Mouse (Mus musculus) spleen, adult 2 months (tissue): ENCODE measurements around the gene Alkal2. TPM values are rescaled to one million over a fixed set of nuclear protein-coding genes. Genes with fewer than 3 reads are reported as not detected.
A peak's percentile ranks its signal among the peaks of the same experiment; 100 is the strongest.

Experiments
- DNase-seq, 2 experiments: peaks; one replicate each; pipeline versions ENCODE4 v3.0.0 to v3.0.0-alpha.2; 2012 to 2021; ENCODE audit warnings: low spot score in 2 of 2, low read depth in 1 of 2
- H3K27ac ChIP-seq: fragments of 200-500 bp; 2 replicates; pipeline ENCODE4 v1.5.1; 2012; ENCODE audit warnings: low read length, inconsistent platforms; ENCODE audit not compliant: insufficient read depth
- H3K27me3 ChIP-seq: fragments of 200-500 bp; 2 replicates; pipeline ENCODE4 v1.6.1; 2012; ENCODE audit warnings: mild to moderate bottlenecking, moderate library complexity, low read length, inconsistent platforms; ENCODE audit not compliant: control insufficient read depth, insufficient read depth
- H3K36me3 ChIP-seq: fragments of 200-500 bp; 2 replicates; pipeline ENCODE4 v1.6.1; 2012; ENCODE audit warnings: mild to moderate bottlenecking, low read length, inconsistent platforms; ENCODE audit not compliant: control insufficient read depth, insufficient read depth
- H3K4me1 ChIP-seq: fragments of 200-500 bp; 2 replicates; pipeline ENCODE4 v1.6.1; 2011; ENCODE audit warnings: inconsistent platforms; ENCODE audit not compliant: control insufficient read depth, insufficient read depth, insufficient read length
- H3K4me3 ChIP-seq: fragments of 200-500 bp; 2 replicates; pipeline ENCODE4 v1.5.1; 2011; ENCODE audit warnings: mild to moderate bottlenecking, inconsistent platforms; ENCODE audit not compliant: insufficient read depth, insufficient read length; ENCODE audit errors: extremely low read depth
- CTCF ChIP-seq: fragments of 200-500 bp; IDR thresholded peaks from 2 replicates; pipeline ENCODE4 v1.5.1; 2011; ENCODE audit warnings: mild to moderate bottlenecking, inconsistent platforms; ENCODE audit not compliant: insufficient read depth, insufficient read length, insufficient replicate concordance; ENCODE audit errors: extremely low read depth
- POLR2A ChIP-seq: fragments of 200-500 bp; IDR thresholded peaks from 2 replicates; pipeline ENCODE4 v1.6.1; 2011; ENCODE audit warnings: low read depth, low read length, inconsistent platforms
- WGBS: fragments of 180-500 bp; shearing (Covaris S2); methylation state at CpG from one replicate; pipeline ENCODE4 v1.1.7; 2018; 5-methylcytosine and 5-hydroxymethylcytosine counted together
- polyA plus RNA-seq: library from polyadenylated mRNA; depleted of rRNA; stranded (reverse); fragments of >200 nt; gene quantifications from 2 replicates; pipeline ENCODE4 v1.2.3, GENCODE M21; 2012; rRNA removed

Alkal2 gene
- polyA plus RNA-seq, 1 experiment: not detected

- peak overlapping the region; percentile 88 for H3K4me3 ChIP-seq
- H3K27ac ChIP-seq: no peak overlapping the region
- H3K4me1 ChIP-seq: peaks cover 7% of the 10 kb centered on the region; the same call in 1 of the 2 replicates
- WGBS: under 1% methylated on average over 19 of the region's 19 CpGs
- H3K27me3 ChIP-seq: no peaks in the 10 kb centered on the region
- DNase-seq: peak in 1 of 2 experiments; percentile 29
- TF ChIP-seq CTCF: no peak
- no peak for TF ChIP-seq POLR2A
- no peaks in the 10 kb centered on the region for H3K36me3 ChIP-seq
These were observed 27.9 kb downstream of the Alkal2 start for GRCm38 (mm10) chr12:30912048-30912381.

GRCm38 (mm10) chr12:30912840-30913239 lies 28.7 kb downstream of the Alkal2 start:
- Histone ChIP-seq H3K27ac (no peak overlapping the region), H3K4me3 (no peak overlapping the region), H3K4me1 (peaks cover 7% of the 10 kb centered on the region; the same call in 1 of the 2 replicates), H3K36me3 (no peaks in the 10 kb centered on the region), H3K27me3 (no peaks in the 10 kb centered on the region)
- 85% methylated on average over 3 of the region's 3 CpGs for WGBS
- TF ChIP-seq POLR2A (no peak), CTCF (no peak)
- no peak for DNase-seq

GRCm38 (mm10) chr12:30922401-30922800 lies 38.3 kb downstream of the Alkal2 start:
- no peak for DNase-seq
- 79% methylated on average over 3 of the region's 3 CpGs for WGBS
- TF ChIP-seq POLR2A (no peak), CTCF (no peak)
- Histone ChIP-seq H3K4me1 (no peaks in the 10 kb centered on the region), H3K27ac (no peak overlapping the region), H3K27me3 (no peaks in the 10 kb centered on the region), H3K4me3 (no peak overlapping the region), H3K36me3 (no peaks in the 10 kb centered on the region)

GRCm38 (mm10) chr12:30928182-30928581 lies 44.1 kb downstream of the Alkal2 start:
- Histone ChIP-seq H3K27me3 (no peaks in the 10 kb centered on the region), H3K4me1 (no peaks in the 10 kb centered on the region), H3K27ac (no peak overlapping the region), H3K36me3 (no peaks in the 10 kb centered on the region), H3K4me3 (no peak overlapping the region)
- no peak for TF ChIP-seq POLR2A
- no peak for TF ChIP-seq CTCF
- 91% methylated on average over 6 of the region's 6 CpGs for WGBS
- no peak for DNase-seq

GRCm38 (mm10) chr12:30933299-30933698 lies 49.2 kb downstream of the Alkal2 start:
- Histone ChIP-seq H3K4me1 (no peaks in the 10 kb centered on the region), H3K4me3 (no peak overlapping the region), H3K36me3 (no peaks in the 10 kb centered on the region), H3K27me3 (no peaks in the 10 kb centered on the region), H3K27ac (no peak overlapping the region)
- 92% methylated on average over 2 of the region's 2 CpGs for WGBS
- TF ChIP-seq CTCF: no peak
- TF ChIP-seq POLR2A: no peak
- DNase-seq: no peak

DNA sequence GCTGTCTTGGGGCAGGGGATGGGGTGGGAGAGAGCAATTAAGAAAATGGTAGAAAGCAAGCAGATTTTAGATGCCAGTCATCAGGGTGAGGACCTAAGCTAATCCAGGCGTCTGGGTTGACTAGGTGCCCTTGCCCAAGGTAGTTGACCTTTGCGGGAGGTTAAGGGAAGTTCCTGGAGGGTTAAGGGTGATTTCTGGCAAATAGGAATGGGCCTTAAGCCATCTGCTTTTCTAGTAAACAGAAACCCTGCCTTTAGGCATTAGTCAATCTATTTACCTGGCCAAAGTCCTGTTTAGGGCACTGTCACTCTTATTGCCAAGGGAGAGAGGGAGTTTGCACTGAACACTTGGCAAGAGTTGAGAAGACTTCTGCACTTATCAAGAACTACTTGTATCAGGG lies 52.8 kb downstream of the Alkal2 start:
- TF ChIP-seq CTCF (no peak), POLR2A (no peak)
- Histone ChIP-seq H3K4me3 (no peak overlapping the region), H3K4me1 (no peaks in the 10 kb centered on the region), H3K27ac (no peak overlapping the region), H3K36me3 (no peaks in the 10 kb centered on the region), H3K27me3 (no peaks in the 10 kb centered on the region)
- 87% methylated on average over 2 of the region's 2 CpGs for WGBS
- DNase-seq: no peak

Other genes starting within 250 kb of the Alkal2 start
- gene Acp1, start 27.3 kb downstream of the Alkal2 start, polyA plus RNA-seq: 4.1 and 7.0 TPM in 2 replicates
- gene Sh3yl1, start 27.3 kb downstream of the Alkal2 start, polyA plus RNA-seq: 1.3 and 1.8 TPM in 2 replicates
- gene Fam110c, start 189.5 kb downstream of the Alkal2 start, polyA plus RNA-seq: 0.18 and 0.34 TPM in 2 replicates